Mouse (Mus musculus) bone marrow macrophage, adult 2 months (primary cell): Measurements from ENCODE around the gene Depdc1b.

Experiments
- CTCF ChIP-seq: IDR thresholded peaks from 2 replicates; pipeline ENCODE4 v1.5.1; 2012; ENCODE audit warnings: low read depth, mild to moderate bottlenecking, low read length, moderate library complexity
- POLR2A ChIP-seq: IDR thresholded peaks from 2 replicates; pipeline ENCODE4 v1.6.1; 2012; ENCODE audit warnings: mild to moderate bottlenecking, low read depth, low read length, borderline replicate concordance

GRCm38 (mm10) chr13:108339907-108340596 is 23.9 kb downstream of the Depdc1b start:
- TF ChIP-seq POLR2A: no peak
- no peak for TF ChIP-seq CTCF
